Mouse (Mus musculus): ENCODE measurements around the gene Sept1. TPM values are rescaled to one million over a fixed set of nuclear protein-coding genes. Genes with fewer than 3 reads are reported as not detected.
A peak's percentile ranks its signal among the peaks of the same experiment; 100 is the strongest.
"Not testable (repeated sequence)": the region's sequence is repeated elsewhere in the genome, so short reads cannot be mapped to it uniquely, and the experiment has no call there.

Gene Sept1
- polyA plus RNA-seq, 3 experiments from 2014 or later = 783 to 927 (median 807) TPM

DNA sequence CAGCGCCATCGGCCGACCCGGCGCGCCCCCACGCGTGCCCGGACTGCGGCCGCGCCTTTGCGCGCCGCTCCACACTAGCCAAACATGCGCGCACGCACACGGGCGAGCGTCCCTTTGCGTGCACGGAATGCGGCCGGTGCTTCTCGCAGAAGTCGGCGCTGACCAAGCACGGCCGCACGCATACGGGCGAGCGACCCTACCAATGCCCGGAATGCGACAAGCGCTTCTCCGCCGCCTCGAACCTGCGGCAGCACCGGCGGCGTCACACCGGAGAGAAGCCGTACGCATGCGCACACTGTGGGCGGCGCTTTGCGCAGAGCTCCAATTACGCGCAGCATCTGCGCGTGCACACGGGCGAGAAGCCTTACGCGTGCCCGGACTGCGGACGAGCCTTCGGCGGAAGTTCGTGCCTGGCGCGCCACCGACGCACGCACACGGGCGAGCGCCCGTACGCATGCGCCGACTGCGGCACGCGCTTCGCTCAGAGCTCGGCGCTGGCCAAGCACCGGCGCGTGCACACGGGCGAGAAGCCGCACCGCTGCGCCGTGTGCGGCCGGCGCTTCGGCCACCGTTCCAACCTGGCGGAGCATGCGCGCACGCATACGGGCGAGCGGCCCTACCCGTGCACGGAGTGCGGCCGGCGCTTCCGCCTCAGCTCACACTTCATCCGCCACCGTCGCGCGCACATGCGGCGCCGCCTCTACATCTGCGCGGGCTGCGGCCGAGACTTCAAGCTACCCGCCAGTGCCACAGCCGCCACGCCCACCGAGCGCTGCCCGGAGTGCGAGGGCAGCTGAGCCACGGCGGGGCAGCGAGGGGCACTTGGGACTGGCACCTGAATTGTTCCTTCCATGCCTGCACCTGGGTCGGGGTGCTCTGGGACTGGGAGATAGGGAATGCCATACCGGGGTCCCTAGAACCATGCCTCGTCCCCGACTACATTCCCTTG lies 21.2 kb upstream of the Sept1 start:
- ATAC-seq = peak; percentile 90

DNA sequence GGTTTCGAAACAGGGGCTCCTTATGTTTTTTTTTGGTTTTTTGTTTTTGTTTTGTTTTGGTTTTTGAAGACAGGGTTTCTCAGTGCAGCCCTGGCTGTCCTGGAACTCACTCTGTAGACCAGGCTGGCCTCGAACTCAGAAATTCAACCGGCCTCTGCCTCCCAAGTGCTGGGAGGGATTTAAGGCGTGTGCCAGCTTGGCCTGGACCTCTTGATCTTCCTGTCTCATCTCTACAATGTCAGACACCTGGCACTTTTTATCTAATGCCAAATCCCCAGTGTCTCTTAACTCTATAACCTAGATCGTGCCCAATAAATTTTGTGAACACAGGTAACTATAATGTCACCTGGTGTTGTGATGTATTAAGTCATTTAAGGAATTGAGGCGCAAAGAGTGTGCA lies 20.4 kb upstream of the Sept1 start:
- no peak for ATAC-seq

GRCm38 (mm10) chr7:127252414-127252813 lies 19.5 kb upstream of the Sept1 start:
- ATAC-seq = no peak

GRCm38 (mm10) chr7:127250511-127250910 lies 17.6 kb upstream of the Sept1 start:
- ATAC-seq = not testable (repeated sequence)

DNA sequence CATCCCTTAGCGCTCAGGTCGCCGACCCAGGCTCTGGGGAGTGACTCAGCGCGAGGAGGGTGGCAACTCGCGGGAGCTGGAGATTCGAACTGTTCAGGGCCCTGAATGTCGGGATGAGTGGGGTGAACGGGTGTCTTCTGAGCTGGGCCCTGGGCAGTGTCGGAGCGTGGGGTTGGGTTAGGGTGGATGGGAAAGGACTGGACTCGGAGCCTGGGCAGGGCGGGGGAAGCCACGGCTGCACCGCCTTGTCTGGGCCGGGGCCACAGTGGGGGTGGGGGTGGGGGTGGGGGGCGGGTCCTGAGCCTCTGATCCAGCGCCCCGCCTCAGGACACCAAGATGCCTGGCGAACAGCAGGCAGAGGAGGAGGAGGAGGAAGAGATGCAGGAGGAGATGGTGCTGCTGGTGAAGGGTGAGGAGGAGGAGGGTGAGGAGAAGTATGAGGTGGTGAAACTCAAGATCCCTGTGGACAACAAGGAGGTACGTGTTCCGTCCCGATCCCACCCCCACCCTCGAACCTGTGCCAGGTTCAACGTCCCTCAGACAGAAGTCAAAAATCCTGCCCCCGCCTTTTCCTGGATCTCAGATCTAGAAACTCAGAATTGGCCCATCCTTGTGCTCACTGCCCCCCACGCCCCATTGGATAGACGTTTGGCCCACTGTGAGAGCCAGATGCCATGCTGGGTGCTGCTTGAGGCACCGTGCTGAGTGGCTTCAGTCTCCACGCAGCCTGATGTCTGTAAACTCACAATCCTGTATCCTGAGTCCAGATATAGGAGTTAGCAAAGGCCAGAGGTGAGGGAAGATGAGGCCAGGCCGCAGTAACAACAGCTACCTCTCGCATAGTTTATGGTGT lies 12.0 kb upstream of the Sept1 start:
- no peak for ATAC-seq

GRCm38 (mm10) chr7:127243870-127244657 lies 11.1 kb upstream of the Sept1 start, which contains the start of gene Zfp771:
Zfp771 (plus strand) TSS chr7:127244274.
- ATAC-seq = peak; percentile 75

- ATAC-seq = no peak
Measured at GRCm38 (mm10) chr7:127243361-127243867, 10.5 kb upstream of the Sept1 start.

- ATAC-seq = no peak
Measured at GRCm38 (mm10) chr7:127234777-127235176, 1.8 kb upstream of the Sept1 start.

DNA sequence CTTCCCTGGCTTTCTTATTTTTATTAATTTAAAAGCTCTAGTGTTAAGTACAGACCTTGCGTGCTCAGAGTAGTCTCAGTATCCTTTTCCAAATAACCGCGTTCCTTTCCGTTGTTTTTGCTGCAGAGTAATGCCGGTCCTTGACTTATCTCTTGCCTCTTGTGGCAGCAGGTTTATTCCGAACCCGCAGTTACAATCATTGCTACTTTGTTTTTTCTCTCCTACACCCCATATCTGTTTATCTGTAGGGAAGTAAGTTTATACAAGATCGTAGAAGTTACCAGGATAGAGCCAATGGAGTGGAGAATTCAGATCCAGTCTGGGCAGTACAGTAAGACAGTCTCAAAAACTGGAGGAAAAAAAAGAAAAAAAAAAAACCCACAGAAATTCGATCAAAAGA lies 835 bp upstream of the Sept1 start:
- ATAC-seq = no peak

- ATAC-seq = peak; percentile 30
Measured at GRCm38 (mm10) chr7:127233368-127233749, 429 bp upstream of the Sept1 start.

- peak; percentile 12 for ATAC-seq
Measured at GRCm38 (mm10) chr7:127231826-127232621, 906 bp downstream of the Sept1 start.

GRCm38 (mm10) chr7:127231376-127231775 lies 1.6 kb downstream of the Sept1 start:
- no peak for ATAC-seq

DNA sequence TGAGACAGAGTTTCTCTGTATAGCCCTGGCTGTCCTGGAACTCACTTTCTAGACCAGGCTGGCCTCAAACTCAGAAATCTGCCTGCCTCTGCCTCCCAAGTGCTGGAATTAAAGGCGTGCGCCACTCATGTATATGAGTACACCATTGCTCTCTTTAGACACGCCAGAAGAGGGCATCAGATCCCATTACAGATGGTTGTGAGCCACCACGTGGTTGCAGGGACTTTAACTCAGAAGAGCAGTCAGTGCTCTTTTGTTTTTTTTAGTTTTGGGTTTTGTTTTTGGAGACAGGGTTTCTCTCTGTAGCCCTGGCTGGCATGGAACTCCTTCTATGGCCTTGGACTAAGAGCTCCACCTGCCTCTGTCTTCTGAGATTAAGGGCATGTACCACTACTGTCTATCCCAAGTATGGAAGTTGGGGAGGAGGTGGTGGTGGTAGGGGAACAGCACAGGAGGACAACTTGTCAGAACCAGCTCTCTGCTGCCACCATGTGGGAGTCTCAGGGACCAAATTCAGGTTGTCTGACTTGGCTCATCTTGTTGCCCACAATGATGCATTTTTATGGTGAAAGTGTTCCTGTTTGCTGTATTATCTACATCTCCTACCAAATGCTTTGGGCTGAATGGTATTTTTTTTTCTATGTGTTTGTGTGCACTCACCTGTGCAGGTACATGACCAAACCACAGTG lies 4.2 kb downstream of the Sept1 start:
- ATAC-seq = peak; percentile 52

- no peak for ATAC-seq
Measured at GRCm38 (mm10) chr7:127225147-127225995, 7.6 kb downstream of the Sept1 start.

DNA sequence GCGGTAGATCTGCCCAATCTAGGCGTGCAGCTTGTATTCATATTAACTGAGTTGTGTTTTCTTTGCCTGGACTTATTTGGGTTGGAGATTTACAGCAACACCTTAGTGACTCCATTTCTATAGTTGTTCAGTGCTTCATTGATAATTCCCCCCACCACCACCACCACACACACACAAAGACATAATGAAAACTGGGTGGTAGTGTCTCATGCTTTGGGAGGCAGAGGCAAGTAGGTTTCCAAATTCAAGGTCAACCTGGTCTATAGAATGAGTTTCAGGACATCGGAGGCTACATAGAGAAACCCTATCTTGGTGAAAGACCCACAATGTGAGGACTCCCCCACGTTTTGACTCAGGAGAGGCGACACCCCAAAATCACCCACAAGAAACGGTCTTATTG lies 8.3 kb downstream of the Sept1 start:
- ATAC-seq = no peak

DNA sequence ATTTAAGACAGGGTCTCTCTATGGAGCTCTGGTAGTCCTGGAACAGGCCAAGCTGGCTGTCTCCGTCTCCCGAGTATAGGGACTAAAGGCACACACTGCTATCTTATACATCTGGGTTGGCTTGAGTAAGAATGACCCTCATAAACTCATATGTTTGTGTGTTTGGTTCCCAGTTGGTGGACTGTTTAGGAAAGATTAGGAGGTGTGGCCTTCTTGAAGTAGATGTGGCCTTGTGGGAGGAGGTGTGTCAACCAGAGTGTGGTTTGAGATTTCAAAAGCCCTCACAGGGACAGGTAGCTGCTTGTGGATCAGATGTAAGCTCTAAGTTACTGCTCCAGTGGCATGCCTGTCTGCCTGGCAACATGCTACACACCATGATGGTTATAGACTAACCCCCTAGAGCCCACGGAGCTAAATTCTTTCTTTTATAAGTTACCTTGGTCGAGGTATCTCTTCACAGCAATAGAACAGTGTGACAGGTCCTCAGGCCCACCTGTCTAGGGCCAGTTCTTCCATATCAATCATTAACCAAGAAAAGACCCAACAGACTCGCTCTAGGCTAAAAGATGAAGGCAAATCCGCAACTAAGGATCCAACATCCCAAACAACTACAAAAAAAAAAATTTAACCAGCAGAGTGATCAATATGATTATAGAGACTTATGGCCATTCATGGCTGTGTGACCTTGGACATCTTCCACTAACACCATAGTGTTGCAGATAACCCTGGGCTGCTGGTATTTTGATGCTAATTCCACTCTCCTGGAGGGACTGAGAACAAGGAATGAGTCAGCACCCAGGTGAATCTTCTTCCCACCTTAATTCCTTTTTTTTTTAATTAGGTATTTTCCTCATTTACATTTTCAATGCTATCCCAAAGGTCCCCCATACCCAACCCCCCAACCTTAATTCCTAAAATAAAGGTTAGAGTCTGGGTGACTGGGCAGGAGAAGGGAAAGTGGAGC lies 9.1 kb downstream of the Sept1 start:
- ATAC-seq = no peak

GRCm38 (mm10) chr7:127223106-127223505 lies 9.8 kb downstream of the Sept1 start:
- no peak for ATAC-seq

- ATAC-seq = peak; percentile 86
Measured at GRCm38 (mm10) chr7:127220440-127220839, 12.5 kb downstream of the Sept1 start.

- peak; percentile 4 for ATAC-seq
Measured at GRCm38 (mm10) chr7:127218670-127219069, 14.3 kb downstream of the Sept1 start.
